Mouse (Mus musculus) heart, adult 2 months (tissue): ENCODE measurements around the gene Podnl1.

Source experiments
- CTCF ChIP-seq: fragments of 200-600 bp; IDR thresholded peaks from 2 replicates; pipeline ENCODE4 v1.8.1; 2022; ENCODE audit warnings: antibody characterized with exemption, mild to moderate bottlenecking, moderate library complexity
- EP300 ChIP-seq: fragments of 200-500 bp; IDR thresholded peaks from 2 replicates; pipeline ENCODE4 v1.6.1; 2011; ENCODE audit warnings: low read depth, low read length, control low read depth; ENCODE audit not compliant: insufficient read depth

GRCm38 (mm10) chr8:84098376-84098775 is 27.4 kb upstream of the Podnl1 start:
- no peak for TF ChIP-seq EP300
- TF ChIP-seq CTCF: no peak
